Mouse (Mus musculus): ENCODE measurements around the gene S1pr5.

DNA sequence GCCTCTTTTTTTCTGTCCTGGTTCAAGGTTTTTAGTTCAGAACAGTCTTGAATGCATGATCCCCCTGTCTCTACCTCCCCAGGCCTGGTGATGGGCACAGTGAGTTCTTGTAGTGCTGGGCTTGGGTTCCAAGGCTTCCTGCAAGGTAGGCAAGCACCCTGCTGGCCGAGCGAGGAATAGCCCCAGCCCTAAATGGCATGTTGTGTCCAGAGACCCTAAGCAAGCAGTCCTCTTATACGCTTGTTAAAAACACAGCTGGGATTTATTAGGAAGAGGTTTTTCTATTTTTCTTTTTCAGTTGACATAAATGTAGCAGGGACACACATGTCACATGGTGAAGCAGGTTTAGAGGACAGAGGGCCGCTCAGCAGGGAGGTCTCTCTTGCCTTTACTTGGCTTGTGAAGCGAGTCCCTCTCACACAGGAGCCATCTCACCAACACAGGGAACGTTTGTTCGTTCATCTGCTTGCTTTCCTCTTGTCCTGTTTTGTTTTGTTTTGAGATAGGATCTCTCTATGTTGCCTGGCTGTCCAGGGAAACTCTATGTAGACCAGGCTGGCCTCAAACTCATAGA, 34.5 kb downstream of the S1pr5 start:
- TF ChIP-seq CTCF (IDR thresholded peaks at IDR 0.05; ENCODE audit: extremely low read depth, insufficient read length, insufficient replicate concordance, low read depth, low read length) = no peak; the same call in 1 of the 2 replicates
- no peak for TF ChIP-seq POLR2A (IDR thresholded peaks at IDR 0.05; ENCODE audit: low read depth, low read length)

Data from small intestine, adult 2 months (tissue).